Mouse (Mus musculus): Measurements from ENCODE around the gene Pomp.

Pomp gene

GRCm38 (mm10) chr5:147860449-147861261 lies at the start of gene Pomp:
Gene Pomp, plus strand, starts transcription at chr5:147860461.
- in situ Hi-C loops (cut with MboI), result no loop called here

- in situ Hi-C loops (cut with MboI), result no loop called here
Observed at GRCm38 (mm10) chr5:147812255-147813040, 47.8 kb upstream of the Pomp start.

GRCm38 (mm10) chr5:147814971-147815370 lies 45.3 kb upstream of the Pomp start:
- in situ Hi-C loops (cut with MboI), result no loop called here

GRCm38 (mm10) chr5:147815592-147815991 lies 44.7 kb upstream of the Pomp start:
- in situ Hi-C loops (cut with MboI), result no loop called here

GRCm38 (mm10) chr5:147816465-147816864 lies 43.8 kb upstream of the Pomp start:
- in situ Hi-C loops (cut with MboI), result no loop called here

- in situ Hi-C loops (cut with MboI), result no loop called here
Observed at GRCm38 (mm10) chr5:147817747-147818496, 42.3 kb upstream of the Pomp start.

- in situ Hi-C loops (cut with MboI), result no loop called here
Observed at GRCm38 (mm10) chr5:147818866-147819265, 41.4 kb upstream of the Pomp start.

- in situ Hi-C loops (cut with MboI), result no loop called here
Observed at GRCm38 (mm10) chr5:147819895-147820294, 40.4 kb upstream of the Pomp start.

- in situ Hi-C loops (cut with MboI), result no loop called here
Observed at GRCm38 (mm10) chr5:147824021-147824605, 36.1 kb upstream of the Pomp start.

- in situ Hi-C loops (cut with MboI), result no loop called here
Observed at GRCm38 (mm10) chr5:147825375-147825969, 34.8 kb upstream of the Pomp start.

GRCm38 (mm10) chr5:147826091-147826490 lies 34.2 kb upstream of the Pomp start:
- in situ Hi-C loops (cut with MboI), result no loop called here

- in situ Hi-C loops (cut with MboI), result no loop called here
Observed at GRCm38 (mm10) chr5:147826546-147826945, 33.7 kb upstream of the Pomp start.

- in situ Hi-C loops (cut with MboI), result no loop called here
Observed at GRCm38 (mm10) chr5:147828846-147829245, 31.4 kb upstream of the Pomp start.

GRCm38 (mm10) chr5:147832842-147833241 lies 27.4 kb upstream of the Pomp start:
- in situ Hi-C loops (cut with MboI), result no loop called here

GRCm38 (mm10) chr5:147834841-147835500 lies 25.3 kb upstream of the Pomp start:
- in situ Hi-C loops (cut with MboI), result no loop called here

- in situ Hi-C loops (cut with MboI), result no loop called here
Observed at GRCm38 (mm10) chr5:147839418-147839817, 20.8 kb upstream of the Pomp start.

GRCm38 (mm10) chr5:147843340-147843739 lies 16.9 kb upstream of the Pomp start:
- in situ Hi-C loops (cut with MboI), result no loop called here

- in situ Hi-C loops (cut with MboI), result no loop called here
Observed at GRCm38 (mm10) chr5:147845319-147845718, 14.9 kb upstream of the Pomp start.

- in situ Hi-C loops (cut with MboI), result no loop called here
Observed at GRCm38 (mm10) chr5:147847361-147847760, 12.9 kb upstream of the Pomp start.

- in situ Hi-C loops (cut with MboI), result no loop called here
Observed at GRCm38 (mm10) chr5:147848164-147848863, 11.9 kb upstream of the Pomp start.
